Mouse (Mus musculus) lung, postnatal 0 days (tissue): ENCODE measurements around the gene Zglp1. TPM values are rescaled to one million over a fixed set of nuclear protein-coding genes. Genes with fewer than 3 reads are reported as not detected.

Experiments used
- ATAC-seq: fragments of 200-750 bp; cut with Nextera tagmentation; 2 replicates; pipeline ENCODE4 v1.8.0; 2017; ENCODE audit warnings: moderate library complexity
- DNase-seq: peaks from one replicate; pipeline ENCODE4 v3.0.0-alpha.2; 2016; ENCODE audit warnings: low spot score
- H3K27ac ChIP-seq: fragments of 300-500 bp; sonication (generic); 2 replicates; pipeline ENCODE4 v1.5.1; 2014; ENCODE audit warnings: antibody characterized with exemption, mild to moderate bottlenecking, low read length, mixed read lengths
- H3K27me3 ChIP-seq: fragments of 300-500 bp; sonication (generic); replicated peaks from 2 replicates; pipeline ENCODE4 v1.6.1; 2014; ENCODE audit warnings: low read length, mixed read lengths; ENCODE audit not compliant: insufficient read depth
- H3K36me3 ChIP-seq: fragments of 300-500 bp; sonication (generic); 2 replicates; pipeline ENCODE4 v1.6.1; 2014; ENCODE audit warnings: low read length, mixed read lengths; ENCODE audit not compliant: insufficient read depth
- H3K4me1 ChIP-seq: fragments of 300-500 bp; sonication (generic); 2 replicates; pipeline ENCODE4 v1.6.1; 2014; ENCODE audit warnings: antibody characterized with exemption, low read depth, low read length, mixed read lengths; ENCODE audit not compliant: insufficient read depth
- H3K4me2 ChIP-seq: fragments of 300-500 bp; sonication (generic); replicated peaks from 2 replicates; pipeline ENCODE4 v1.6.1; 2014; ENCODE audit warnings: low read depth, mild to moderate bottlenecking, low read length, moderate library complexity, mixed read lengths
- H3K4me3 ChIP-seq: fragments of 300-500 bp; sonication (generic); 2 replicates; pipeline ENCODE4 v1.5.1; 2014; ENCODE audit warnings: low read depth, low read length
- H3K9ac ChIP-seq: fragments of 300-500 bp; sonication (generic); replicated peaks from 2 replicates; pipeline ENCODE4 v1.6.1; 2014; ENCODE audit warnings: low read depth, mild to moderate bottlenecking
- H3K9me3 ChIP-seq: fragments of 300-500 bp; sonication (generic); 2 replicates; pipeline ENCODE4 v1.6.1; 2016; ENCODE audit warnings: low read length, mixed read lengths
- CTCF ChIP-seq: IDR thresholded peaks from 2 replicates; pipeline ENCODE4 v1.5.1; 2016; ENCODE audit warnings: antibody characterized with exemption, mild to moderate bottlenecking
- EP300 ChIP-seq: IDR thresholded peaks from 2 replicates; pipeline ENCODE4 v1.6.1; 2016; ENCODE audit warnings: antibody characterized with exemption, mild to moderate bottlenecking, control low read depth
- WGBS: fragments of 180-500 bp; shearing (Covaris S2); extraction: QIAGEN DNeasy Blood & Tissue Kit; methylation state at CpG from one replicate; pipeline ENCODE4 v1.1.7; 2014; 5-methylcytosine and 5-hydroxymethylcytosine counted together
- polyA plus RNA-seq: library from polyadenylated mRNA; unstranded; fragments of >200 nt; fragmentation: Nextera tagmentation; extraction: Ambion mirVana; gene quantifications from 2 replicates; pipeline ENCODE4 v1.2.1, GENCODE M21; 2015

The Zglp1 gene
- polyA plus RNA-seq, 1 experiment from 2014 or later, result not detected

DNA sequence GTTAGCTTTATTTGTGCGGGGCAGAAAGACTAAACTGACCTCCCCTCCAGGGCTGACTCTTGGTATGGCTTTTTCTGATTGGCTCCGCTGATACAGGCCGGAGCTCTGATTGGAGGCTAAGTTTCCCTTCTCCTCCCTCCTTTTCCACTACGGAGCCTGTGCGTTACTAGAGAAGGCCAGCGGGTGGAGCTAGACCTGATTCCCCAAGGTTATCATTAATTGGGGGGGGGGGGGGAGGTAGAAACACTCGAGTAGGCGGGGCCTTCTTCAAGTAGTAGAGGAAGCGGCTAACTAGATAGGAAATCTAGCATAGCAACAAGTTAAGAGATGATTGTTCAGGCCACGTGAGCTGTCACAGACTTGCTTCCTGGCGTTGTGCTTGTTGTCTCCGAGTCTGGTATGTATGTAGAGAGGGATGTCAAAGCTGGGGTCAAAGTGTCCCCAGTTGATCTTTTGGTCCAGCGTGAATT lies 36.1 kb downstream of the Zglp1 start:
- Histone ChIP-seq H3K4me2 (peak overlapping the region; percentile 85), H3K4me3 (peak overlapping the region; percentile 46), H3K27me3 (peaks cover 26% of the 10 kb centered on the region), H3K9me3 (no peaks in the 10 kb centered on the region), H3K36me3 (0 out of 2 replicates have a peak, but pooled peaks cover 5% of the 10 kb centered on the region), H3K27ac (no peak overlapping the region), H3K4me1 (peaks cover 8% of the 10 kb centered on the region; the same call in 1 of the 2 replicates), H3K9ac (no peak overlapping the region)
- peak; percentile 76 for ATAC-seq
- peak; percentile 98 for DNase-seq
- WGBS, result 0% methylated on average over 13 of the region's 13 CpGs
- TF ChIP-seq CTCF (peak; percentile 71), EP300 (peak; percentile 39; the same call in 1 of the 2 replicates)

- peaks cover 20% of the 10 kb centered on the region for H3K27me3 ChIP-seq
- H3K36me3 ChIP-seq, result 0 out of 2 replicates have a peak, but pooled peaks cover 5% of the 10 kb centered on the region
- ATAC-seq, result no peak
- no peaks in the 10 kb centered on the region for H3K9me3 ChIP-seq
- peak overlapping the region; percentile 46 for H3K4me3 ChIP-seq
- DNase-seq, result no peak
- peaks cover 8% of the 10 kb centered on the region; the same call in 1 of the 2 replicates for H3K4me1 ChIP-seq
- H3K27ac ChIP-seq, result peak overlapping the region; percentile 40
- WGBS, result 24% methylated on average over 22 of the region's 22 CpGs
- H3K4me2 ChIP-seq, result peak overlapping the region; percentile 85
- H3K9ac ChIP-seq, result no peak overlapping the region
- no peak for TF ChIP-seq EP300
- TF ChIP-seq CTCF, result no peak
Observed at GRCm38 (mm10) chr9:21030055-21030600, 36.8 kb downstream of the Zglp1 start.

GRCm38 (mm10) chr9:21029291-21030054 lies 37.4 kb downstream of the Zglp1 start, which contains the start of gene Icam4:
TSS of gene Icam4 (plus strand) at chr9:21029373.
- H3K4me1 ChIP-seq, result peaks cover 8% of the 10 kb centered on the region; the same call in 1 of the 2 replicates
- H3K27ac ChIP-seq, result peak within 1 kb of the TSS; percentile 40
- peak within 1 kb of the TSS; percentile 85 for H3K4me2 ChIP-seq
- peaks cover 13% of the 10 kb centered on the region for H3K27me3 ChIP-seq
- 1% methylated on average over 37 of the region's 37 CpGs for WGBS
- DNase-seq (peak; percentile 90), ATAC-seq (peak; percentile 37)
- H3K36me3 ChIP-seq, result 0 out of 2 replicates have a peak, but pooled peaks cover 5% of the 10 kb centered on the region
- peak within 1 kb of the TSS; percentile 46; the same call in 1 of the 2 replicates for H3K4me3 ChIP-seq
- H3K9me3 ChIP-seq, result no peaks in the 10 kb centered on the region
- 0 out of 2 replicates have a peak within 1 kb of the TSS, but pooled peaks have one; percentile 2 for H3K9ac ChIP-seq
- no peak for TF ChIP-seq EP300
- peak; percentile 93 for TF ChIP-seq CTCF

DNA sequence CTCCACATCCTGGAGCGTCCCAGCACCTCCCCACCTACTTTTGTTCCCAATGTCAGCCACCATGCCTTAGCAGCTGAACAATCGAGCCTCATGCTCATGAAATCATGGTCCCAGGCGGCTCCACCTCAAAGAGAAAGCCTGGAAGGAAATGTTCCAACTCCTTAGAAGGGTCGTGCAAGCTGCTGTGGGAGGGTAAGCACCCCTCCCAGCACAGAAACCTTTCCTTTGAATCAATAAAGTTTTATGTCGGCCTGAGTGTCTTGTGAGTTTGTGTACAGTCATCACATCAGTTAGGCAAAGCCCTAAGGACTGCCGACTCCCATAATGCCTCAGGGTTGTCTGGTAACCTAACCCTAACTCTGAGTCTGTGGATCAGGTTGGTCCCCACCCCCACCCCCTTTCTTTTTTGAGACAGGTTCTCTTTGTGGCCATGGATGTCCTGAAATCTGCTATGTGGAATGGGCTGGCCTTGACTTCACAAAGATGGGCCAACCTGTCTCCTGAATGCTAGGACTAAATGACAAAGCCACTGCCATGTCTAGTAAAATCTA lies 38.3 kb downstream of the Zglp1 start:
- ATAC-seq, result no peak
- DNase-seq, result no peak
- Histone ChIP-seq H3K4me1 (peaks cover 8% of the 10 kb centered on the region; the same call in 1 of the 2 replicates), H3K4me3 (no peak overlapping the region), H3K4me2 (no peak overlapping the region), H3K9ac (no peak overlapping the region), H3K27ac (no peak overlapping the region), H3K36me3 (0 out of 2 replicates have a peak, but pooled peaks cover 5% of the 10 kb centered on the region), H3K9me3 (no peaks in the 10 kb centered on the region), H3K27me3 (peaks cover 11% of the 10 kb centered on the region; the same call in 1 of the 2 replicates)
- TF ChIP-seq EP300, result no peak
- no peak for TF ChIP-seq CTCF
- 62% methylated on average over 6 of the region's 6 CpGs for WGBS

GRCm38 (mm10) chr9:21027774-21028290 lies 39.1 kb downstream of the Zglp1 start:
- Histone ChIP-seq H3K4me3 (peak overlapping the region; percentile 38; the same call in 1 of the 2 replicates), H3K36me3 (0 out of 2 replicates have a peak, but pooled peaks cover 5% of the 10 kb centered on the region), H3K4me2 (peak overlapping the region; percentile 55), H3K9ac (no peak overlapping the region), H3K27ac (no peak overlapping the region), H3K27me3 (peaks cover 5% of the 10 kb centered on the region; the same call in 1 of the 2 replicates), H3K9me3 (no peaks in the 10 kb centered on the region), H3K4me1 (0 out of 2 replicates have a peak, but pooled peaks cover 6% of the 10 kb centered on the region)
- DNase-seq (no peak), ATAC-seq (no peak)
- TF ChIP-seq CTCF, result no peak
- no peak for TF ChIP-seq EP300
- WGBS, result 60% methylated on average over 8 of the region's 8 CpGs
